Comparison of ENCODE assay signal across 1 mouse cellular context in genomic region chr7:25281166-25281733, GRCm38 (mm10).
TF ChIP-seq lines count a peak whose summit lies in the region.

No protein-coding gene starts in this region.

TF ChIP-seq in CH12.LX, 34 proteins besides CTCF, POLR2A, EP300 and RAD21:
- 0 out of 2 replicates have a peak, but pooled peaks have one; percentile 4 for TF ChIP-seq BHLHE40 (IDR thresholded peaks at IDR 0.05; ENCODE audit: low read depth, low read length)
- TF ChIP-seq MAX (IDR thresholded peaks at IDR 0.05; ENCODE audit: low read length) = no peak
